Mouse (Mus musculus) myocyte (in vitro differentiated cells): ENCODE measurements around the gene Ehbp1.

ENCODE experiments used
- CEBPB ChIP-seq: IDR thresholded peaks from 2 replicates; pipeline ENCODE4 v1.6.1; 2011; ENCODE audit warnings: mild to moderate bottlenecking, moderate library complexity; ENCODE audit not compliant: poor library complexity, insufficient read depth, severe bottlenecking
- MYOD1 ChIP-seq, 3 experiments: IDR thresholded peaks; one replicate each; pipeline ENCODE4 v1.6.1; 2011; ENCODE audit warnings: control low read depth in 2 of 3, low read depth in 2 of 3, mild to moderate bottlenecking in 2 of 3, moderate library complexity in 1 of 3; ENCODE audit not compliant: insufficient read length in 2 of 3, control insufficient read depth in 1 of 3
- TCF12 ChIP-seq: IDR thresholded peaks from one replicate; pipeline ENCODE4 v1.6.1; 2011; ENCODE audit warnings: mild to moderate bottlenecking, control low read depth; ENCODE audit not compliant: poor library complexity, insufficient read depth, severe bottlenecking
- USF1 ChIP-seq: IDR thresholded peaks from one replicate; pipeline ENCODE4 v1.6.1; 2011; ENCODE audit warnings: low read depth, mild to moderate bottlenecking, control low read depth, moderate library complexity

DNA sequence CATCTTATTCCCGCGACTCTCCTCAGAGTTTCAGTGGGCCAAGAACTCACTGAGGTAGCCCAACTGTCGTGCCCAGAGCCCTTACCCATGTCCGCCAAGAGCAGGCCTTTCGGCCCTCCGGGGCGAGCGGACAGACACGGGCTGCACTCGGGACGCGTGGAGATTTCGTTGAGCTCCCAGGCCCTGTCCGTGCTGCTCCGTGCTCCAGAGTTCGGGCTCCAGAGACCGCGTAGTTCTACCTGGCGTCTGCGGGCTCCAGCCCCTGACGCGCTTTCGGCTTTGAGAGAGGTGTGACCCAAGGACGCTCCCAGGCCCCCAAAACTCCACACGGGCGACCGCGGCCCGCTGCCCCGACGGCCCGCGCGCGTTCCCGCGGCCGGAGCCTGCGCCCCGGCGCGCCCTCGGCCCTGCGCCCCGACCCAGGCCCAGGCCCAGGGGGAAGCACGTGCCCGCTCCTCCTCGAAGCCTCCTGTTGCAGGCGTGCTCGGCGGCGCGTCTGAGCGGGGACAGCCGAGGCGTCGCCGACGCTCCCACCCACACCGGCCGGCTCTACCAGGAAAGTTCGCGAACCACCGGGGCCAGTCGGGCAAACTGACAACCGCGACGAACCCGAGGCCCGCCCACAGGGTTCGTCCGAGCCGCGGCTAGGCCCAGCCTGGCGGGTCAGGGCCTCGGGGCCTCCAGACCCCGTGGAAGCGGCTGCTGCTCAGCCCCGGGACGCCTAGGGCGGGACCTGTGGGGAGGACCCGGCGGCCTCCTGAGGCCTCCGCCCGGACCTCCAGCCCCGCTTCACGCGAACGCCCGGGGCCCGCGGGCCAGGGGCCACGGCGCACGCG, 349.1 kb downstream of the Ehbp1 start:
- TF ChIP-seq USF1 (no peak), TCF12 (no peak), CEBPB (no peak), MYOD1 (IDR thresholded peaks at IDR 0.05; ENCODE audit: control insufficient read depth in 1 of 3, insufficient read length in 2 of 3, low read depth in 2 of 3) (no peak)
